21 mouse cellular contexts compared by ENCODE assay signal in genomic region chr5:64886101-64886500, GRCm38 (mm10). TPM values are rescaled to one million over a fixed set of nuclear protein-coding genes. Genes with fewer than 3 reads are reported as not detected.
DNase-seq lines count a peak whose midpoint lies in the region; ATAC-seq lines count a peak whose summit lies in the region.
"Had no signal": no experiment of that assay in that cellular context is flagged by ENCODE, and none has a peak within 500 bp of the region (broad histone marks: within the 10 kb centered on the region; RNA-seq: fewer than 3 reads in every experiment).

No protein-coding gene starts in this region.

- H3K36me3 ChIP-seq in midbrain, embryonic 14.5 days (ENCODE audit: control insufficient read depth, insufficient read depth, low read length), result no peaks in the 10 kb centered on the region
- H3K36me3 ChIP-seq: intestine, embryonic 15.5 days; limb, embryonic 10.5 days had no signal

- no peak overlapping the region for H3K27ac ChIP-seq in midbrain, embryonic 14.5 days (replicated peaks; ENCODE audit: low read depth, low read length)
- H3K27ac ChIP-seq: hindbrain, embryonic 14.5 days; intestine, embryonic 15.5 days; limb, embryonic 10.5 days had no signal

- peak; percentile 48 for ATAC-seq in CD4-positive, CD25-positive, alpha-beta regulatory T cell, adult 4 months
- ATAC-seq in midbrain, embryonic 14.5 days (ENCODE audit: low FRiP score, low TSS enrichment), result no peak
- ATAC-seq: intestine, embryonic 15.5 days; Patski had no signal

- 0 out of 2 replicates have a peak, but pooled peaks cover 7% of the 10 kb centered on the region for H3K9me3 ChIP-seq in midbrain, embryonic 14.5 days (ENCODE audit: control insufficient read depth, low read length)
- H3K9me3 ChIP-seq: intestine, embryonic 15.5 days had no signal

- H3K9ac ChIP-seq in midbrain, embryonic 14.5 days (replicated peaks; ENCODE audit: low read length), result no peak overlapping the region
- H3K9ac ChIP-seq: hindbrain, embryonic 14.5 days; intestine, embryonic 15.5 days had no signal

- H3K27me3 ChIP-seq in midbrain, embryonic 14.5 days (ENCODE audit: control insufficient read depth, insufficient read depth, low read length), result no peaks in the 10 kb centered on the region
- H3K27me3 ChIP-seq: intestine, embryonic 15.5 days; Patski had no signal

- DNase-seq in 3T3-L1 (ENCODE audit: low read depth, low spot score), result peak; percentile 67
- peak; percentile 78 for DNase-seq in induced T-regulatory cell, adult 2 months (ENCODE audit: low read depth)
- peak; percentile 62 to 66 for DNase-seq in spleen, adult 18-20 months
- DNase-seq in left cerebral cortex, postnatal 36 days (ENCODE audit: low spot score in 2 of 2), result no peak
- no peak for DNase-seq in frontal cortex, postnatal 10 days (ENCODE audit: low spot score in 2 of 2)
- no peak for DNase-seq in midbrain, embryonic 14.5 days
- DNase-seq in layer of hippocampus, adult 8-10 months (ENCODE audit: low spot score in 2 of 2), result no peak
- DNase-seq: adrenal gland, postnatal 10 days; cerebellum, adult 8-10 months; gastrocnemius, postnatal 36 days; heart, postnatal 36 days; kidney, adult 8-10 months; kidney, postnatal 10 days; retina, postnatal 1 day; right cerebral cortex, postnatal 25 days had no signal

- intact Hi-C loops in left cerebral cortex, postnatal 36 days (cut with DNase I), result loop anchor here (10.0 kb wide), 3 partner anchors 79 to 359 kb away; partner anchors contain the start of gene Tlr6

- no peaks in the 10 kb centered on the region for H3K4me1 ChIP-seq in midbrain, embryonic 14.5 days (ENCODE audit: control insufficient read depth, insufficient read depth, low read length)

- H3K4me3 ChIP-seq in midbrain, embryonic 14.5 days (replicated peaks; ENCODE audit: low read depth, low read length), result no peak overlapping the region
- H3K4me3 ChIP-seq: intestine, embryonic 15.5 days; limb, embryonic 10.5 days had no signal

- 66% methylated on average over 4 of the region's 4 CpGs for whole genome bisulfite sequencing in midbrain, embryonic 14.5 days

- H3K4me2 ChIP-seq in midbrain, embryonic 14.5 days (ENCODE audit: low read length), result no peak overlapping the region
- H3K4me2 ChIP-seq: hindbrain, embryonic 14.5 days; intestine, embryonic 15.5 days; midbrain, embryonic 11.5 days had no signal

RNA-seq across cellular contexts. Expression of gene Tlr1, which starts 47.3 kb away (rescaled TPM):
- 10 to 100 TPM; 74.7 to 91.5 TPM for polyA plus RNA-seq in CD4-positive, CD25-positive, alpha-beta regulatory T cell, adult 4 months (2017; shearing (Covaris generic))
- total RNA-seq in left cerebral cortex, postnatal 36 days (2021), result under 1 TPM; 0.20 to 0.22 TPM
- 0.15 and 0.51 TPM in 2 replicates for polyA plus RNA-seq in midbrain, embryonic 14.5 days (2014; fragmentation: Nextera tagmentation; extraction: Ambion mirVana)
- total RNA-seq in layer of hippocampus, adult 8-10 months (2022), result 1 to 10 TPM in 2 of 4 experiments, under 1 TPM in 1, not detected in 1; 0.12 to 2.0 (median 1.8) TPM

Comparison
In these comparisons a context has a peak if more than half of its experiments do, and no peak if none do; other contexts are left out.
1. DNase-seq: peak in 3T3-L1 (single experiment), induced T-regulatory cell, adult 2 months (single experiment) and spleen, adult 18-20 months (2 of 2); none in left cerebral cortex, postnatal 36 days (0 of 2), frontal cortex, postnatal 10 days (0 of 2), midbrain, embryonic 14.5 days (single experiment) and layer of hippocampus, adult 8-10 months (0 of 2).